Mouse (Mus musculus): Measurements from ENCODE around the gene Gcm1.

DNA sequence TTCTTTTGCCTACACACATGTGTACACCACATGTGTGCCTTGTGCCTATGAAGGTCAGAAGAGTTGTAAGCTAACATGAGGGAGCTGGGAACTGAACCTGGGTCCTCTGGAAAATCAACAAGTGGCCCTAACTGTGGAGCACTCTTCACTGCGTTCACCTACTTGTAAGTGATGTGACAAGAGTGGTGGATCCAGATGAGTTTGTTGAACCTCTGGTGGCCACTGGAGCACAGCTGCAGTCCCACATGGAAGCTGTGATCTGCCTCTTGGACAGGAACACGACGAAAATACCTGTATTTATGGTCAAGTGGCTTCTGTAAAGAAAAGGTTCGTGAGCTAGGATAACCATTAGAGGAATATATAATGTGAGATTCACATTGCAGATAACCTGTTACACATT lies 32.6 kb downstream of the Gcm1 start:
- TF ChIP-seq CTCF (IDR thresholded peaks at IDR 0.05) (no peak), EP300 (IDR thresholded peaks at IDR 0.05) (no peak)
